Mouse (Mus musculus): ENCODE measurements around the gene Arnt2. TPM values are rescaled to one million over a fixed set of nuclear protein-coding genes. Genes with fewer than 3 reads are reported as not detected.

Gene Arnt2
- total RNA-seq, 2 experiments from 2014 or later = not detected

Other genes starting within 250 kb of the Arnt2 start
- gene Gm2115, start 118.8 kb upstream of the Arnt2 start, total RNA-seq (2015; ENCODE audit: low replicate concordance) = not detected in 2 replicates
- gene Gm2115, start 118.8 kb upstream of the Arnt2 start, total RNA-seq (2017; ENCODE audit: low replicate concordance) = 0.43 TPM in 1 of 2 replicates, not detected in the other
- gene Fah, start 196.5 kb upstream of the Arnt2 start, total RNA-seq (2015; ENCODE audit: low replicate concordance) = not detected in 2 replicates
- 3.1 TPM in 1 of 2 replicates, not detected in the other for gene Fah, start 196.5 kb upstream of the Arnt2 start, total RNA-seq (2017; ENCODE audit: low replicate concordance)